Mouse (Mus musculus): ENCODE measurements around the gene Ctc1. TPM values are rescaled to one million over a fixed set of nuclear protein-coding genes. Genes with fewer than 3 reads are reported as not detected.

Gene Ctc1
- polyA plus RNA-seq, 1 experiment = 35.0 TPM

GRCm38 (mm10) chr11:69077316-69077715, 61.6 kb downstream of the Ctc1 start:
- H3K27me3 ChIP-seq (ENCODE audit: control insufficient read depth, insufficient read depth, insufficient read length) = no peaks in the 10 kb centered on the region
- H3ac ChIP-seq (ENCODE audit: control insufficient read depth, insufficient read length, low read depth) = no peak overlapping the region
- no peak for TF ChIP-seq MYOD1 (IDR thresholded peaks at IDR 0.05; ENCODE audit: control insufficient read depth, insufficient read length, low read depth)
- TF ChIP-seq USF1 (IDR thresholded peaks at IDR 0.05; ENCODE audit: low read depth) = no peak
- no peak for TF ChIP-seq MYOG (IDR thresholded peaks at IDR 0.05; ENCODE audit: control insufficient read depth, extremely low read depth, insufficient read length)
- no peak for TF ChIP-seq FOSL1 (IDR thresholded peaks at IDR 0.05; ENCODE audit: insufficient read depth, low read length, poor library complexity, severe bottlenecking)
- no peak for TF ChIP-seq CEBPB (IDR thresholded peaks at IDR 0.05; ENCODE audit: low read depth)
- TF ChIP-seq CTCF (IDR thresholded peaks at IDR 0.05; ENCODE audit: control insufficient read depth, insufficient read depth, insufficient read length) = no peak
- TF ChIP-seq MAX (IDR thresholded peaks at IDR 0.05) = no peak
- no peaks in the 10 kb centered on the region for H3K79me3 ChIP-seq (ENCODE audit: low read depth)
- no peaks in the 10 kb centered on the region for H3K36me3 ChIP-seq (ENCODE audit: control insufficient read depth, insufficient read depth)
- no peak overlapping the region for H3K4me3 ChIP-seq (ENCODE audit: insufficient read depth, poor library complexity, severe bottlenecking)
- H3K79me2 ChIP-seq (ENCODE audit: control insufficient read depth, insufficient read depth) = no peaks in the 10 kb centered on the region

GRCm38 (mm10) chr11:69078041-69078440, 62.3 kb downstream of the Ctc1 start:
- H3ac ChIP-seq (ENCODE audit: control insufficient read depth, insufficient read length, low read depth) = no peak overlapping the region
- H3K4me3 ChIP-seq (ENCODE audit: insufficient read depth, poor library complexity, severe bottlenecking) = no peak overlapping the region
- TF ChIP-seq FOSL1 (IDR thresholded peaks at IDR 0.05; ENCODE audit: insufficient read depth, low read length, poor library complexity, severe bottlenecking) (no peak), MYOD1 (IDR thresholded peaks at IDR 0.05; ENCODE audit: control insufficient read depth, insufficient read length, low read depth) (no peak), MYOG (IDR thresholded peaks at IDR 0.05; ENCODE audit: control insufficient read depth, extremely low read depth, insufficient read length) (no peak), MAX (IDR thresholded peaks at IDR 0.05) (no peak), CEBPB (IDR thresholded peaks at IDR 0.05; ENCODE audit: low read depth) (no peak), CTCF (IDR thresholded peaks at IDR 0.05; ENCODE audit: control insufficient read depth, insufficient read depth, insufficient read length) (no peak), USF1 (IDR thresholded peaks at IDR 0.05; ENCODE audit: low read depth) (no peak)
- no peaks in the 10 kb centered on the region for H3K36me3 ChIP-seq (ENCODE audit: control insufficient read depth, insufficient read depth)
- H3K79me3 ChIP-seq (ENCODE audit: low read depth) = no peaks in the 10 kb centered on the region
- H3K27me3 ChIP-seq (ENCODE audit: control insufficient read depth, insufficient read depth, insufficient read length) = no peaks in the 10 kb centered on the region
- no peaks in the 10 kb centered on the region for H3K79me2 ChIP-seq (ENCODE audit: control insufficient read depth, insufficient read depth)

GRCm38 (mm10) chr11:69078805-69079438, 63.2 kb downstream of the Ctc1 start:
- no peaks in the 10 kb centered on the region for H3K79me3 ChIP-seq (ENCODE audit: low read depth)

GRCm38 (mm10) chr11:69080102-69080854, 64.6 kb downstream of the Ctc1 start:
- no peak for TF ChIP-seq FOSL1 (IDR thresholded peaks at IDR 0.05; ENCODE audit: insufficient read depth, low read length, poor library complexity, severe bottlenecking)
- TF ChIP-seq MYOD1 (IDR thresholded peaks at IDR 0.05; ENCODE audit: control insufficient read depth, insufficient read length, low read depth) = no peak
- no peak for TF ChIP-seq MAX (IDR thresholded peaks at IDR 0.05)
- TF ChIP-seq CEBPB (IDR thresholded peaks at IDR 0.05; ENCODE audit: low read depth) = no peak
- Histone ChIP-seq H3K27me3 (ENCODE audit: control insufficient read depth, insufficient read depth, insufficient read length) (no peaks in the 10 kb centered on the region), H3K79me2 (ENCODE audit: control insufficient read depth, insufficient read depth) (no peaks in the 10 kb centered on the region), H3K36me3 (ENCODE audit: control insufficient read depth, insufficient read depth) (no peaks in the 10 kb centered on the region), H3ac (ENCODE audit: control insufficient read depth, insufficient read length, low read depth) (no peak overlapping the region), H3K79me3 (ENCODE audit: low read depth) (no peaks in the 10 kb centered on the region), H3K4me3 (ENCODE audit: insufficient read depth, poor library complexity, severe bottlenecking) (no peak overlapping the region)

More at GRCm38 (mm10) chr11:69078805-69079438, 63.2 kb downstream of the Ctc1 start:
- no peak for TF ChIP-seq CTCF (IDR thresholded peaks at IDR 0.05; ENCODE audit: control insufficient read depth, insufficient read depth, insufficient read length)
- TF ChIP-seq MAX (IDR thresholded peaks at IDR 0.05) = peak; percentile 66
- no peak for TF ChIP-seq CEBPB (IDR thresholded peaks at IDR 0.05; ENCODE audit: low read depth)
- TF ChIP-seq FOSL1 (IDR thresholded peaks at IDR 0.05; ENCODE audit: insufficient read depth, low read length, poor library complexity, severe bottlenecking) = peak; percentile 36
- TF ChIP-seq MYOD1 (IDR thresholded peaks at IDR 0.05; ENCODE audit: control insufficient read depth, insufficient read length, low read depth) = no peak
- no peaks in the 10 kb centered on the region for H3K27me3 ChIP-seq (ENCODE audit: control insufficient read depth, insufficient read depth, insufficient read length)
- no peak overlapping the region for H3ac ChIP-seq (ENCODE audit: control insufficient read depth, insufficient read length, low read depth)
- H3K36me3 ChIP-seq (ENCODE audit: control insufficient read depth, insufficient read depth) = no peaks in the 10 kb centered on the region
- H3K4me3 ChIP-seq (ENCODE audit: insufficient read depth, poor library complexity, severe bottlenecking) = no peak overlapping the region
- H3K79me2 ChIP-seq (ENCODE audit: control insufficient read depth, insufficient read depth) = no peaks in the 10 kb centered on the region

- no peak for TF ChIP-seq MYOG (IDR thresholded peaks at IDR 0.05; ENCODE audit: control insufficient read depth, extremely low read depth, insufficient read length)
- Histone ChIP-seq H3K4me3 (ENCODE audit: insufficient read depth, poor library complexity, severe bottlenecking) (no peak overlapping the region), H3K27me3 (ENCODE audit: control insufficient read depth, insufficient read depth, insufficient read length) (no peaks in the 10 kb centered on the region), H3K79me2 (ENCODE audit: control insufficient read depth, insufficient read depth) (no peaks in the 10 kb centered on the region), H3K79me3 (ENCODE audit: low read depth) (no peaks in the 10 kb centered on the region), H3ac (ENCODE audit: control insufficient read depth, insufficient read length, low read depth) (no peak overlapping the region), H3K36me3 (ENCODE audit: control insufficient read depth, insufficient read depth) (no peaks in the 10 kb centered on the region)
Measured at GRCm38 (mm10) chr11:69080855-69081222, 65.1 kb downstream of the Ctc1 start.

GRCm38 (mm10) chr11:69081613-69082012, 65.9 kb downstream of the Ctc1 start:
- H3ac ChIP-seq (ENCODE audit: control insufficient read depth, insufficient read length, low read depth) = no peak overlapping the region
- H3K79me2 ChIP-seq (ENCODE audit: control insufficient read depth, insufficient read depth) = no peaks in the 10 kb centered on the region
- H3K4me3 ChIP-seq (ENCODE audit: insufficient read depth, poor library complexity, severe bottlenecking) = no peak overlapping the region
- no peaks in the 10 kb centered on the region for H3K79me3 ChIP-seq (ENCODE audit: low read depth)
- H3K27me3 ChIP-seq (ENCODE audit: control insufficient read depth, insufficient read depth, insufficient read length) = no peaks in the 10 kb centered on the region
- no peaks in the 10 kb centered on the region for H3K36me3 ChIP-seq (ENCODE audit: control insufficient read depth, insufficient read depth)
- TF ChIP-seq MAX (IDR thresholded peaks at IDR 0.05) (no peak), MYOD1 (IDR thresholded peaks at IDR 0.05; ENCODE audit: control insufficient read depth, insufficient read length, low read depth) (no peak), FOSL1 (IDR thresholded peaks at IDR 0.05; ENCODE audit: insufficient read depth, low read length, poor library complexity, severe bottlenecking) (no peak), USF1 (IDR thresholded peaks at IDR 0.05; ENCODE audit: low read depth) (no peak), CEBPB (IDR thresholded peaks at IDR 0.05; ENCODE audit: low read depth) (no peak), MYOG (IDR thresholded peaks at IDR 0.05; ENCODE audit: control insufficient read depth, extremely low read depth, insufficient read length) (no peak), CTCF (IDR thresholded peaks at IDR 0.05; ENCODE audit: control insufficient read depth, insufficient read depth, insufficient read length) (no peak)
